Mouse (Mus musculus): Measurements from ENCODE around the gene Gzf1. TPM values are rescaled to one million over a fixed set of nuclear protein-coding genes. Genes with fewer than 3 reads are reported as not detected.

Gene Gzf1
- 28.8 TPM for polyA plus RNA-seq (2014; fragmentation: Illumina TruSeq; extraction: RNeasy Lipid Tissue Mini Kit (QIAGEN cat#74804); ENCODE audit: low read depth, low replicate concordance)

GRCm38 (mm10) chr2:148680775-148681291 lies at the start of gene Gzf1:
Gzf1 (plus strand) TSS chr2:148681023.

GRCm38 (mm10) chr2:148672199-148673096 lies 8.4 kb upstream of the Gzf1 start, which contains the start of gene Nxt1:
Nxt1 (plus strand) TSS chr2:148672601.

GRCm38 (mm10) chr2:148732327-148733000 lies 51.6 kb downstream of the Gzf1 start, which contains the start of gene Napb:
Napb (minus strand) TSS chr2:148732467.

Other genes with a start within 250 kb of the Gzf1 start
- 17.2 TPM for gene Cd93, start 237.5 kb upstream of the Gzf1 start, polyA plus RNA-seq (2014; fragmentation: Illumina TruSeq; extraction: RNeasy Lipid Tissue Mini Kit (QIAGEN cat#74804); ENCODE audit: low read depth, low replicate concordance)
- 3.7 TPM for gene Nxt1, start 8.4 kb upstream of the Gzf1 start, polyA plus RNA-seq (2014; fragmentation: Illumina TruSeq; extraction: RNeasy Lipid Tissue Mini Kit (QIAGEN cat#74804); ENCODE audit: low read depth, low replicate concordance)
- 6.9 TPM for gene Napb, start 51.4 kb downstream of the Gzf1 start, polyA plus RNA-seq (2014; fragmentation: Illumina TruSeq; extraction: RNeasy Lipid Tissue Mini Kit (QIAGEN cat#74804); ENCODE audit: low read depth, low replicate concordance)
- gene Cstl1, start 69.3 kb downstream of the Gzf1 start, polyA plus RNA-seq (2014; fragmentation: Illumina TruSeq; extraction: RNeasy Lipid Tissue Mini Kit (QIAGEN cat#74804); ENCODE audit: low read depth, low replicate concordance) = not detected
- gene Cst11, start 90.5 kb downstream of the Gzf1 start, polyA plus RNA-seq (2014; fragmentation: Illumina TruSeq; extraction: RNeasy Lipid Tissue Mini Kit (QIAGEN cat#74804); ENCODE audit: low read depth, low replicate concordance) = not detected
- not detected for gene 8030411F24Rik, start 101.0 kb downstream of the Gzf1 start, polyA plus RNA-seq (2014; fragmentation: Illumina TruSeq; extraction: RNeasy Lipid Tissue Mini Kit (QIAGEN cat#74804); ENCODE audit: low read depth, low replicate concordance)
- gene Cst12, start 108.3 kb downstream of the Gzf1 start, polyA plus RNA-seq (2014; fragmentation: Illumina TruSeq; extraction: RNeasy Lipid Tissue Mini Kit (QIAGEN cat#74804); ENCODE audit: low read depth, low replicate concordance) = not detected
- not detected for gene Cst8, start 117.8 kb downstream of the Gzf1 start, polyA plus RNA-seq (2014; fragmentation: Illumina TruSeq; extraction: RNeasy Lipid Tissue Mini Kit (QIAGEN cat#74804); ENCODE audit: low read depth, low replicate concordance)
- not detected for gene Cst13, start 139.1 kb downstream of the Gzf1 start, polyA plus RNA-seq (2014; fragmentation: Illumina TruSeq; extraction: RNeasy Lipid Tissue Mini Kit (QIAGEN cat#74804); ENCODE audit: low read depth, low replicate concordance)
- not detected for gene Cst9, start 154.1 kb downstream of the Gzf1 start, polyA plus RNA-seq (2014; fragmentation: Illumina TruSeq; extraction: RNeasy Lipid Tissue Mini Kit (QIAGEN cat#74804); ENCODE audit: low read depth, low replicate concordance)
- 0.82 TPM for gene 9230104L09Rik, start 184.0 kb downstream of the Gzf1 start, polyA plus RNA-seq (2014; fragmentation: Illumina TruSeq; extraction: RNeasy Lipid Tissue Mini Kit (QIAGEN cat#74804); ENCODE audit: low read depth, low replicate concordance)
- 19.5 TPM for gene Cst3, start 194.7 kb downstream of the Gzf1 start, polyA plus RNA-seq (2014; fragmentation: Illumina TruSeq; extraction: RNeasy Lipid Tissue Mini Kit (QIAGEN cat#74804); ENCODE audit: low read depth, low replicate concordance)